Mouse (Mus musculus): ENCODE measurements around the gene Ip6k3. TPM values are rescaled to one million over a fixed set of nuclear protein-coding genes. Genes with fewer than 3 reads are reported as not detected.
A peak's percentile ranks its signal among the peaks of the same experiment; 100 is the strongest.

Ip6k3 gene
- polyA plus RNA-seq, 1 experiment from 2014 or later, result 0.11 TPM

GRCm38 (mm10) chr17:27154256-27154655 is 13.3 kb downstream of the Ip6k3 start:
- H3K4me3 ChIP-seq (ENCODE audit: low read depth, low read length), result no peak overlapping the region
- WGBS, result 92% methylated on average over 14 of the region's 14 CpGs
- no peak overlapping the region for H3K27ac ChIP-seq (ENCODE audit: low read depth, low read length)
- no peaks in the 10 kb centered on the region for H3K9me3 ChIP-seq (ENCODE audit: control insufficient read depth, low read length)
- H3K9ac ChIP-seq (ENCODE audit: low read depth, low read length), result 0 out of 2 replicates have a peak overlapping the region, but pooled peaks have one; percentile 57
- peaks cover 35% of the 10 kb centered on the region for H3K4me1 ChIP-seq (replicated peaks; ENCODE audit: control insufficient read depth, insufficient read depth, low read length)
- no peaks in the 10 kb centered on the region; the same call in 1 of the 2 replicates for H3K27me3 ChIP-seq (replicated peaks; ENCODE audit: control insufficient read depth, insufficient read depth, low read length)
- no peak overlapping the region for H3K4me2 ChIP-seq
- DNase-seq (ENCODE audit: low spot score) (no peak), ATAC-seq (replicated peaks; ENCODE audit: low FRiP score) (no peak)
- no peaks in the 10 kb centered on the region for H3K36me3 ChIP-seq (ENCODE audit: control insufficient read depth, insufficient read depth, low read length)

- peak overlapping the region; percentile 91 for H3K27ac ChIP-seq (ENCODE audit: low read depth, low read length)
These were observed 13.8 kb downstream of the Ip6k3 start for GRCm38 (mm10) chr17:27153773-27154193.

GRCm38 (mm10) chr17:27152976-27153723 is 14.4 kb downstream of the Ip6k3 start:
- ATAC-seq (replicated peaks; ENCODE audit: low FRiP score) (peak; percentile 96), DNase-seq (ENCODE audit: low spot score) (peak; percentile 62)
- H3K4me1 ChIP-seq (replicated peaks; ENCODE audit: control insufficient read depth, insufficient read depth, low read length), result peaks cover 35% of the 10 kb centered on the region
- H3K27ac ChIP-seq (ENCODE audit: low read depth, low read length), result peak overlapping the region; percentile 91
- 36% methylated on average over 8 of the region's 8 CpGs for whole genome bisulfite sequencing
- no peaks in the 10 kb centered on the region for H3K9me3 ChIP-seq (ENCODE audit: control insufficient read depth, low read length)
- peak overlapping the region; percentile 45 for H3K4me2 ChIP-seq
- H3K36me3 ChIP-seq (ENCODE audit: control insufficient read depth, insufficient read depth, low read length), result no peaks in the 10 kb centered on the region
- no peak overlapping the region for H3K4me3 ChIP-seq (ENCODE audit: low read depth, low read length)
- H3K27me3 ChIP-seq (replicated peaks; ENCODE audit: control insufficient read depth, insufficient read depth, low read length), result no peaks in the 10 kb centered on the region; the same call in 1 of the 2 replicates
- peak overlapping the region; percentile 57 for H3K9ac ChIP-seq (ENCODE audit: low read depth, low read length)

More at GRCm38 (mm10) chr17:27153773-27154193, 13.8 kb downstream of the Ip6k3 start:
- Histone ChIP-seq H3K27me3 (replicated peaks; ENCODE audit: control insufficient read depth, insufficient read depth, low read length) (no peaks in the 10 kb centered on the region; the same call in 1 of the 2 replicates), H3K4me3 (ENCODE audit: low read depth, low read length) (no peak overlapping the region), H3K36me3 (ENCODE audit: control insufficient read depth, insufficient read depth, low read length) (no peaks in the 10 kb centered on the region), H3K9ac (ENCODE audit: low read depth, low read length) (peak overlapping the region; percentile 57), H3K4me2 (no peak overlapping the region), H3K4me1 (replicated peaks; ENCODE audit: control insufficient read depth, insufficient read depth, low read length) (peaks cover 35% of the 10 kb centered on the region), H3K9me3 (ENCODE audit: control insufficient read depth, low read length) (no peaks in the 10 kb centered on the region)
- WGBS, result 69% methylated on average over 9 of the region's 9 CpGs
- ATAC-seq (replicated peaks; ENCODE audit: low FRiP score) (no peak), DNase-seq (ENCODE audit: low spot score) (no peak)

- H3K4me1 ChIP-seq (replicated peaks; ENCODE audit: control insufficient read depth, insufficient read depth, low read length), result peaks cover 40% of the 10 kb centered on the region
- DNase-seq (ENCODE audit: low spot score), result no peak
- H3K9ac ChIP-seq (ENCODE audit: low read depth, low read length), result no peak overlapping the region
- no peak overlapping the region for H3K4me3 ChIP-seq (ENCODE audit: low read depth, low read length)
- no peak overlapping the region for H3K27ac ChIP-seq (ENCODE audit: low read depth, low read length)
- H3K36me3 ChIP-seq (ENCODE audit: control insufficient read depth, insufficient read depth, low read length), result no peaks in the 10 kb centered on the region
- H3K4me2 ChIP-seq, result no peak overlapping the region
- no peaks in the 10 kb centered on the region for H3K9me3 ChIP-seq (ENCODE audit: control insufficient read depth, low read length)
- no peaks in the 10 kb centered on the region; the same call in 1 of the 2 replicates for H3K27me3 ChIP-seq (replicated peaks; ENCODE audit: control insufficient read depth, insufficient read depth, low read length)
- WGBS, result 71% methylated on average over 8 of the region's 8 CpGs
- ATAC-seq (replicated peaks; ENCODE audit: low FRiP score), result no peak
These were observed 16.2 kb downstream of the Ip6k3 start for GRCm38 (mm10) chr17:27151411-27151810.

GRCm38 (mm10) chr17:27150871-27151270 is 16.7 kb downstream of the Ip6k3 start:
- DNase-seq (ENCODE audit: low spot score) (no peak), ATAC-seq (replicated peaks; ENCODE audit: low FRiP score) (no peak)
- no peak overlapping the region for H3K4me2 ChIP-seq
- H3K4me1 ChIP-seq (replicated peaks; ENCODE audit: control insufficient read depth, insufficient read depth, low read length), result peaks cover 45% of the 10 kb centered on the region
- no peak overlapping the region for H3K4me3 ChIP-seq (ENCODE audit: low read depth, low read length)
- H3K36me3 ChIP-seq (ENCODE audit: control insufficient read depth, insufficient read depth, low read length), result no peaks in the 10 kb centered on the region
- H3K27ac ChIP-seq (ENCODE audit: low read depth, low read length), result no peak overlapping the region
- H3K9me3 ChIP-seq (ENCODE audit: control insufficient read depth, low read length), result no peaks in the 10 kb centered on the region
- 73% methylated on average over 7 of the region's 7 CpGs for WGBS
- peaks cover 4% of the 10 kb centered on the region for H3K27me3 ChIP-seq (replicated peaks; ENCODE audit: control insufficient read depth, insufficient read depth, low read length)
- 0 out of 2 replicates have a peak overlapping the region, but pooled peaks have one; percentile 11 for H3K9ac ChIP-seq (ENCODE audit: low read depth, low read length)

- DNase-seq (ENCODE audit: low spot score), result no peak
- no peak overlapping the region for H3K9ac ChIP-seq (ENCODE audit: low read depth, low read length)
- ATAC-seq (replicated peaks; ENCODE audit: low FRiP score), result no peak
- H3K9me3 ChIP-seq (ENCODE audit: control insufficient read depth, low read length), result no peaks in the 10 kb centered on the region
- H3K36me3 ChIP-seq (ENCODE audit: control insufficient read depth, insufficient read depth, low read length), result no peaks in the 10 kb centered on the region
- H3K27ac ChIP-seq (ENCODE audit: low read depth, low read length), result no peak overlapping the region
- 26% methylated on average over 8 of the region's 8 CpGs for WGBS
- no peak overlapping the region for H3K4me3 ChIP-seq (ENCODE audit: low read depth, low read length)
- peaks cover 10% of the 10 kb centered on the region for H3K27me3 ChIP-seq (replicated peaks; ENCODE audit: control insufficient read depth, insufficient read depth, low read length)
- H3K4me2 ChIP-seq, result no peak overlapping the region
- peaks cover 17% of the 10 kb centered on the region for H3K4me1 ChIP-seq (replicated peaks; ENCODE audit: control insufficient read depth, insufficient read depth, low read length)
These were observed 21.2 kb downstream of the Ip6k3 start for GRCm38 (mm10) chr17:27146323-27146923.

GRCm38 (mm10) chr17:27144152-27144551 is 23.4 kb downstream of the Ip6k3 start:
- peaks cover 12% of the 10 kb centered on the region for H3K4me1 ChIP-seq (replicated peaks; ENCODE audit: control insufficient read depth, insufficient read depth, low read length)
- DNase-seq (ENCODE audit: low spot score), result no peak

GRCm38 (mm10) chr17:27141971-27142450 is 25.6 kb downstream of the Ip6k3 start:
- peaks cover 18% of the 10 kb centered on the region; the same call in 1 of the 2 replicates for H3K27me3 ChIP-seq (replicated peaks; ENCODE audit: control insufficient read depth, insufficient read depth, low read length)
- DNase-seq (ENCODE audit: low spot score) (no peak), ATAC-seq (replicated peaks; ENCODE audit: low FRiP score) (no peak; the same call in 1 of the 2 replicates)
- H3K4me3 ChIP-seq (ENCODE audit: low read depth, low read length), result no peak overlapping the region
- H3K36me3 ChIP-seq (ENCODE audit: control insufficient read depth, insufficient read depth, low read length), result no peaks in the 10 kb centered on the region
- H3K4me1 ChIP-seq (replicated peaks; ENCODE audit: control insufficient read depth, insufficient read depth, low read length), result peaks cover 12% of the 10 kb centered on the region
- no peak overlapping the region for H3K9ac ChIP-seq (ENCODE audit: low read depth, low read length)
- 50% methylated on average over 10 of the region's 10 CpGs for WGBS
- H3K9me3 ChIP-seq (ENCODE audit: control insufficient read depth, low read length), result no peaks in the 10 kb centered on the region
- H3K27ac ChIP-seq (ENCODE audit: low read depth, low read length), result no peak overlapping the region
- no peak overlapping the region for H3K4me2 ChIP-seq

More at GRCm38 (mm10) chr17:27144152-27144551, 23.4 kb downstream of the Ip6k3 start:
- Histone ChIP-seq H3K4me2 (no peak overlapping the region), H3K9ac (ENCODE audit: low read depth, low read length) (no peak overlapping the region), H3K9me3 (ENCODE audit: control insufficient read depth, low read length) (no peaks in the 10 kb centered on the region), H3K27me3 (replicated peaks; ENCODE audit: control insufficient read depth, insufficient read depth, low read length) (peaks cover 15% of the 10 kb centered on the region; the same call in 1 of the 2 replicates), H3K27ac (ENCODE audit: low read depth, low read length) (no peak overlapping the region), H3K4me3 (ENCODE audit: low read depth, low read length) (no peak overlapping the region), H3K36me3 (ENCODE audit: control insufficient read depth, insufficient read depth, low read length) (no peaks in the 10 kb centered on the region)
- ATAC-seq (replicated peaks; ENCODE audit: low FRiP score), result no peak
- 74% methylated on average over 4 of the region's 4 CpGs for WGBS

All from liver, embryonic 11.5 days (tissue).